Mouse (Mus musculus) frontal cortex, postnatal 36 days (tissue): ENCODE measurements around the gene Aig1.
"Not testable (repeated sequence)": the region's sequence is repeated elsewhere in the genome, so short reads cannot be mapped to it uniquely, and the experiment has no call there.

Source experiments
- DNase-seq, 2 experiments: peaks; one replicate each; pipeline ENCODE4 v3.0.0; 2022; ENCODE audit warnings: low spot score in 2 of 2

Gene Aig1

GRCm38 (mm10) chr10:13868371-13869321 lies at the start of gene Aig1:
Aig1 (minus strand) TSS chr10:13868980.
- DNase-seq, result peak; percentile 61 to 76

GRCm38 (mm10) chr10:13916645-13917342 lies 48.0 kb upstream of the Aig1 start:
- peak in 1 of 2 experiments; percentile 24 for DNase-seq

- DNase-seq, result peak in 1 of 2 experiments; percentile 21
Observed at GRCm38 (mm10) chr10:13915211-13915610, 46.4 kb upstream of the Aig1 start.

GRCm38 (mm10) chr10:13913689-13914088 lies 44.9 kb upstream of the Aig1 start:
- no peak for DNase-seq

- DNase-seq, result no peak
Observed at GRCm38 (mm10) chr10:13906261-13906741, 37.5 kb upstream of the Aig1 start.

GRCm38 (mm10) chr10:13905618-13906017 lies 36.8 kb upstream of the Aig1 start:
- no peak for DNase-seq

- DNase-seq, result not testable (repeated sequence)
Observed at GRCm38 (mm10) chr10:13892762-13893161, 24.0 kb upstream of the Aig1 start.

- no peak for DNase-seq
Observed at GRCm38 (mm10) chr10:13882975-13883875, 14.4 kb upstream of the Aig1 start.

- no peak for DNase-seq
Observed at GRCm38 (mm10) chr10:13882490-13882889, 13.7 kb upstream of the Aig1 start.

GRCm38 (mm10) chr10:13878696-13879095 lies 9.9 kb upstream of the Aig1 start:
- DNase-seq, result no peak

- no peak for DNase-seq
Observed at GRCm38 (mm10) chr10:13875038-13875420, 6.2 kb upstream of the Aig1 start.

- no peak for DNase-seq
Observed at GRCm38 (mm10) chr10:13874301-13875037, 5.7 kb upstream of the Aig1 start.

GRCm38 (mm10) chr10:13870531-13870930 lies 1.8 kb upstream of the Aig1 start:
- no peak for DNase-seq

GRCm38 (mm10) chr10:13869322-13870035 lies 699 bp upstream of the Aig1 start:
- no peak for DNase-seq

GRCm38 (mm10) chr10:13866391-13866790 lies 2.4 kb downstream of the Aig1 start:
- no peak for DNase-seq

- peak; percentile 54 to 79 for DNase-seq
Observed at GRCm38 (mm10) chr10:13861115-13861909, 7.5 kb downstream of the Aig1 start.

GRCm38 (mm10) chr10:13856438-13856837 lies 12.3 kb downstream of the Aig1 start:
- DNase-seq, result no peak

- DNase-seq, result no peak
Observed at GRCm38 (mm10) chr10:13855969-13856368, 12.8 kb downstream of the Aig1 start.

GRCm38 (mm10) chr10:13855111-13855510 lies 13.7 kb downstream of the Aig1 start:
- DNase-seq, result no peak
